ENCODE assay signal across 21 mouse cellular contexts in the genomic region with DNA sequence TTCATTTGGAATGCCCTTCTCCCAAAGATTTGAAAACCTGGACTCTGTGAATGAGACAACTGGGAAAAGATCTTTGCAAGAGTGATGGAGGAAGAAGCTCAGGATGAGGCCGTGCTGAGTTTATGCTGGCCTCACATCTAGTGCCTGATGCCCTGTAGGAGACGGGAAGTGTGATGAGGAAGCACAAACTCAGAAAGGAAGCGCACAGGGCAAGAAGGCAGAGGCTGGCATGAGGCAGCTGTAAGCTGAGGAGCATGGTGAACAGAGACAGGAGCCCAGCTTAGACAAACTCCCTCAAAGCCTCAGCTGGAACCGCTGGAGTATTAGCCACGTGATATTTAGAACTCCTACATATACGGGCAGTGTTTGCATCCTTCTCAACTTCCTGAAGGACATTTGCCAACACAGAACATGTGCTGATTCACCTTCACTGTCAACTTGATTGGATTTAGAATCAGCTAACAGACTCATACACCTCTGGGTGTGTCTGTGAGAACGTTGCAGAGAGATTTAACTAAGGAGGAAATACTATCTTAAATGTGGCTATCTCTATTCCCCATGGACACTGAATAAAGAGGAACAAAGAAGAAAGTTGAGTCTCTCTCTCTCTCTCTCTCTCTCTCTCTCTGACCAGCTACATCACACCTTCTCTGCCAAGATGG. TPM values are rescaled to one million over a fixed set of nuclear protein-coding genes. Genes with fewer than 3 reads are reported as not detected.
A peak's percentile ranks its signal among the peaks of the same experiment; 100 is the strongest.
DNase-seq lines count a peak whose midpoint lies in the region; ATAC-seq lines count a peak whose summit lies in the region.
"Had no signal": no experiment of that assay in that cellular context is flagged by ENCODE, and none has a peak within 500 bp of the region (broad histone marks: within the 10 kb centered on the region; RNA-seq: fewer than 3 reads in every experiment).

No protein-coding gene starts in this region.

- no peak overlapping the region for H3K4me2 ChIP-seq in liver, embryonic 11.5 days
- no peak overlapping the region for H3K4me2 ChIP-seq in heart, embryonic 12.5 days
- H3K4me2 ChIP-seq: forebrain, embryonic 15.5 days; limb, embryonic 15.5 days; midbrain, embryonic 13.5 days had no signal

- no peaks in the 10 kb centered on the region for H3K9me3 ChIP-seq in liver, embryonic 11.5 days (ENCODE audit: control insufficient read depth, low read length)
- H3K9me3 ChIP-seq in heart, embryonic 12.5 days (replicated peaks): no peaks in the 10 kb centered on the region
- H3K9me3 ChIP-seq: embryonic facial prominence, embryonic 10.5 days; forebrain, embryonic 15.5 days; limb, embryonic 15.5 days; midbrain, embryonic 13.5 days had no signal

- no peaks in the 10 kb centered on the region for H3K27me3 ChIP-seq in liver, embryonic 11.5 days (replicated peaks; ENCODE audit: control insufficient read depth, insufficient read depth, low read length)
- H3K27me3 ChIP-seq in heart, embryonic 12.5 days (replicated peaks): 0 out of 2 replicates have a peak, but pooled peaks cover 4% of the 10 kb centered on the region
- H3K27me3 ChIP-seq: forebrain, embryonic 15.5 days; limb, embryonic 15.5 days; midbrain, embryonic 13.5 days had no signal

- H3K4me1 ChIP-seq in liver, embryonic 11.5 days (replicated peaks; ENCODE audit: control insufficient read depth, insufficient read depth, low read length): peaks cover 4% of the 10 kb centered on the region
- H3K4me1 ChIP-seq in heart, embryonic 12.5 days (replicated peaks): no peaks in the 10 kb centered on the region
- H3K4me1 ChIP-seq: embryonic facial prominence, embryonic 10.5 days; forebrain, embryonic 15.5 days; limb, embryonic 15.5 days; midbrain, embryonic 13.5 days had no signal

- H3K36me3 ChIP-seq in liver, embryonic 11.5 days (ENCODE audit: control insufficient read depth, insufficient read depth, low read length): no peaks in the 10 kb centered on the region
- H3K36me3 ChIP-seq in heart, embryonic 12.5 days: no peaks in the 10 kb centered on the region
- H3K36me3 ChIP-seq: embryonic facial prominence, embryonic 10.5 days; forebrain, embryonic 15.5 days; limb, embryonic 15.5 days; midbrain, embryonic 13.5 days had no signal

- no peak overlapping the region; the same call in 1 of the 2 replicates for H3K9ac ChIP-seq in liver, embryonic 11.5 days (ENCODE audit: low read depth, low read length)
- no peak overlapping the region for H3K9ac ChIP-seq in heart, embryonic 12.5 days
- H3K9ac ChIP-seq: forebrain, embryonic 15.5 days; limb, embryonic 15.5 days; midbrain, embryonic 13.5 days had no signal

- no peak overlapping the region for H3K4me3 ChIP-seq in liver, embryonic 11.5 days (ENCODE audit: low read depth, low read length)
- no peak overlapping the region for H3K4me3 ChIP-seq in heart, embryonic 12.5 days
- H3K4me3 ChIP-seq: embryonic facial prominence, embryonic 10.5 days; erythroblast, embryonic 14.5 days; forebrain, embryonic 15.5 days; limb, embryonic 15.5 days; midbrain, embryonic 13.5 days had no signal

- DNase-seq in liver, embryonic 11.5 days (ENCODE audit: low spot score): no peak
- DNase-seq in liver: no peak
- DNase-seq in layer of hippocampus, postnatal 14 days (ENCODE audit: low spot score in 2 of 2): no peak
- DNase-seq in right cerebral cortex, adult 2 months (ENCODE audit: low spot score in 2 of 2): no peak
- DNase-seq in thymus, postnatal 25 days: no peak
- DNase-seq: cerebellum, postnatal 14 days; heart, postnatal 4 days; kidney, adult 11 months; kidney, postnatal 10 days; lung, postnatal 14 days; spleen, adult 18-20 months had no signal

- H3K27ac ChIP-seq in liver, embryonic 11.5 days (ENCODE audit: low read depth, low read length): no peak overlapping the region
- H3K27ac ChIP-seq in heart, embryonic 12.5 days (ENCODE audit: poor library complexity, severe bottlenecking): no peak overlapping the region
- H3K27ac ChIP-seq: embryonic facial prominence, embryonic 10.5 days; forebrain, embryonic 15.5 days; hindbrain, postnatal 0 days; limb, embryonic 15.5 days; midbrain, embryonic 13.5 days; stomach, postnatal 0 days had no signal

- ATAC-seq in liver, embryonic 11.5 days (replicated peaks; ENCODE audit: low FRiP score): peak; percentile 49; the same call in 1 of the 2 replicates
- ATAC-seq in hematopoietic stem cell, adult 5-6 weeks (replicated peaks in 1 of 2; ENCODE audit: insufficient read depth in 1 of 2, low FRiP score in 2 of 2, low TSS enrichment in 1 of 2, low read depth in 1 of 2, poor library complexity in 2 of 2, severe bottlenecking in 2 of 2): peak; percentile 60 to 76
- ATAC-seq in megakaryocyte, adult 5-6 weeks (ENCODE audit: poor library complexity, severe bottlenecking): peak; percentile 78
- no peak for ATAC-seq in heart, embryonic 12.5 days (ENCODE audit: insufficient number of reproducible peaks, low FRiP score)
- ATAC-seq: forebrain, embryonic 15.5 days; hindbrain, postnatal 0 days; midbrain, embryonic 13.5 days had no signal

- 42% methylated on average over 7 of the region's 7 CpGs for WGBS in liver, embryonic 11.5 days
- 57% methylated on average over 7 of the region's 7 CpGs for WGBS in heart, embryonic 12.5 days

RNA-seq across cellular contexts. Expression of a gene that starts 7.7 kb away (rescaled TPM):
- polyA plus RNA-seq in liver, embryonic 11.5 days (2014; fragmentation: Nextera tagmentation; extraction: Ambion mirVana): 81.9 and 84.0 TPM in 2 replicates
- 19.4 and 22.5 TPM in 2 replicates for total RNA-seq in hematopoietic stem cell, adult 5-6 weeks (2017)
- total RNA-seq in megakaryocyte, adult 5-6 weeks (2015): 12.7 and 14.9 TPM in 2 replicates
- 23.5 and 23.6 TPM in 2 replicates for total RNA-seq in megakaryocyte, adult 5-6 weeks (2017)
- 10 to 100 TPM; 53.9 to 56.5 TPM for total RNA-seq in layer of hippocampus, postnatal 14 days (2021)
- 24.1 and 25.1 TPM in 2 replicates for polyA plus RNA-seq in heart, embryonic 12.5 days (2016; fragmentation: Nextera tagmentation; extraction: Ambion mirVana)
